Mouse (Mus musculus): ENCODE measurements around the gene Gm17482. TPM values are rescaled to one million over a fixed set of nuclear protein-coding genes. Genes with fewer than 3 reads are reported as not detected.
"Not testable (repeated sequence)": the region's sequence is repeated elsewhere in the genome, so short reads cannot be mapped to it uniquely, and the experiment has no call there.

The Gm17482 gene
- polyA plus RNA-seq, 1 experiment from 2014 or later: not detected

DNA sequence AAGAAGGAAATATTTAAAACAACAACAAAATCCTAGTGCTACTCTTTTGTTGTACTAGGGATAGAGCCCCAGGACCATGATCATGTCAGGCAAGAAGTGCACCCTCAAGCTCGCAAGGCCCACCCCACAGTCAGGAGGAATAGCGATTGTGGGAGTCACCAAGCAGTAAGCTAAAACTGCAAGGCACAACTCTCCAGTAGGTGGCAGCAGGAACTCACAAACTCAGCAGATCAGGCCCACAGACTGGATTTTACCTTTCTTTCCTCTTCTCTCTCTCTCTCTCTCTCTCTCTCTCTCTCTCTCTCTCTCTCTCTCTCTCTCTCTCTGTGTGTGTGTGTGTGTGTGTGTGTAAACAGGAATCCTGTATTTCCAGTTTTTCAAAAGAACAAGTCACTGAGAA lies 386 bp downstream of the Gm17482 start:
- no peak for ATAC-seq (ENCODE audit: insufficient read depth)
- H3K27ac ChIP-seq (replicated peaks): no peak overlapping the region
- H3K4me1 ChIP-seq (replicated peaks): no peaks in the 10 kb centered on the region
- no peak overlapping the region for H3K4me2 ChIP-seq
- H3K9ac ChIP-seq: no peak overlapping the region
- no peaks in the 10 kb centered on the region for H3K9me3 ChIP-seq (replicated peaks)
- no peak overlapping the region for H3K4me3 ChIP-seq (replicated peaks)
- no peaks in the 10 kb centered on the region for H3K36me3 ChIP-seq (replicated peaks)
- 5% methylated on average over 2 of the region's 2 CpGs for WGBS (ENCODE audit: insufficient replicate concordance)
- no peaks in the 10 kb centered on the region for H3K27me3 ChIP-seq

DNA sequence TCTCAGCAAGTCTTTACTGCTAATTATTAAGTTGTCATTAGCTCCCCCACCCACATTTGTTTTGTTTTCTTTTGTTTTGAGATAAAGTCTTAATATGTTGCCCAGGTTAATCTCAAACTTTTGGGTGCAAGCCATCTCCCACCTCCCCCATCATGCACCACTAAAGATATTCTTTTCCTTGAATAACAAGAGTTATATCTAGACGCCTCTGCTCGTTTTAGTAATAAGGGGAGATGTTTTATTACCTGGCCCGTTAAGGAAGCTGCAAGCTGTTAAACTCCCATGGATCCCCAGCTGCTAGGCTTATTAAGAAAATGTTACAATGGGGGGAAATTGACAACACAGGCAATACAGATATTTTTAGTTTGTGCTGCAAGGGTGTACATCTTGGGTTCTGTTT lies 3.4 kb downstream of the Gm17482 start:
- Histone ChIP-seq H3K36me3 (replicated peaks) (no peaks in the 10 kb centered on the region), H3K27ac (replicated peaks) (no peak overlapping the region), H3K4me1 (replicated peaks) (no peaks in the 10 kb centered on the region), H3K27me3 (no peaks in the 10 kb centered on the region), H3K9me3 (replicated peaks) (no peaks in the 10 kb centered on the region), H3K9ac (no peak overlapping the region), H3K4me2 (no peak overlapping the region), H3K4me3 (replicated peaks) (no peak overlapping the region)
- no peak for ATAC-seq (ENCODE audit: insufficient read depth)
- 65% methylated on average over 3 of the region's 3 CpGs for WGBS (ENCODE audit: insufficient replicate concordance)

DNA sequence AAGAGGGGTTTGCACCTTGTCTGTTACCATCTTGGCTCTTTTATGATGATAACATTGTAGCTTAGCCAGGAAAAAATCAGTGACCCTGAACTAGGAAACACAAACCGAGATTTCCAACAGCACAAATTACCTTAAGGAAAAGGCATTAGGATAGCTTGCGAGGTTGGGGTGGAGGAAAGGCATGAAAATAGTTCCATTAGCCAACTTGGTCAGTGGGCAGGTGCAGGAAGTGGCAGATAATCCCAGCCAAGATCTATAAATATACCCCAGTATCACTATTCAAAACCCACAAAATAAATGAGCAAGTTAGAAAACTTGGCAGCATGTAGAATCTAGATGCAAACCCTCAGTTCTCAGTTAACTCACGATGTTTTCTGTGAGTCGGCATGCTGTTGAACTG lies 4.7 kb downstream of the Gm17482 start:
- H3K9me3 ChIP-seq (replicated peaks): no peaks in the 10 kb centered on the region
- no peak for ATAC-seq (ENCODE audit: insufficient read depth)
- WGBS (ENCODE audit: insufficient replicate concordance): 46% methylated on average over 4 of the region's 4 CpGs
- H3K4me3 ChIP-seq (replicated peaks): no peak overlapping the region
- no peak overlapping the region for H3K27ac ChIP-seq (replicated peaks)
- no peaks in the 10 kb centered on the region for H3K36me3 ChIP-seq (replicated peaks)
- H3K9ac ChIP-seq: no peak overlapping the region
- no peaks in the 10 kb centered on the region for H3K4me1 ChIP-seq (replicated peaks)
- H3K27me3 ChIP-seq: no peaks in the 10 kb centered on the region
- no peak overlapping the region for H3K4me2 ChIP-seq

DNA sequence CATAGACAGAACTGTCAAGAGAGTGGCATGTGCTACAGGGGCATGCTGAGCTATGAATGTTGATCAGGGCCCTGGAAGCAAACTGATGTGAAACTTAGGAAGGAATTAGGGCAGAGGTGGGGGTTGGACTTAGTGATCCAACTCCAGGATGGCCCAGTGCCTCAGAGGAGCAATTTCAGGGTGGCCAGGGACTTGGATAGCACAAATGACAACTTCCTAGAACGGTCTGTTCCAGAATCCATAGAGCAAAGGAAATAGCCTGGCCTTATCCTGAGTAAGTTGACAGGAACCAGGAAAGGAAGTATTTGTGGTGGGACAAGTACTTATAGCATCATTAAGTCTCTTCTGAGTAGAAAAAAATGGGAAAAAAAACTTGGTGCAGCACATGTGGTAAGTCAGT lies 5.4 kb downstream of the Gm17482 start:
- Histone ChIP-seq H3K4me3 (replicated peaks) (no peak overlapping the region), H3K27me3 (no peaks in the 10 kb centered on the region), H3K4me2 (no peak overlapping the region), H3K4me1 (replicated peaks) (no peaks in the 10 kb centered on the region), H3K9ac (no peak overlapping the region), H3K27ac (replicated peaks) (no peak overlapping the region), H3K9me3 (replicated peaks) (no peaks in the 10 kb centered on the region), H3K36me3 (replicated peaks) (no peaks in the 10 kb centered on the region)
- no peak for ATAC-seq (ENCODE audit: insufficient read depth)
- 38% methylated on average over 1 of the region's 1 CpGs for WGBS (ENCODE audit: insufficient replicate concordance)

DNA sequence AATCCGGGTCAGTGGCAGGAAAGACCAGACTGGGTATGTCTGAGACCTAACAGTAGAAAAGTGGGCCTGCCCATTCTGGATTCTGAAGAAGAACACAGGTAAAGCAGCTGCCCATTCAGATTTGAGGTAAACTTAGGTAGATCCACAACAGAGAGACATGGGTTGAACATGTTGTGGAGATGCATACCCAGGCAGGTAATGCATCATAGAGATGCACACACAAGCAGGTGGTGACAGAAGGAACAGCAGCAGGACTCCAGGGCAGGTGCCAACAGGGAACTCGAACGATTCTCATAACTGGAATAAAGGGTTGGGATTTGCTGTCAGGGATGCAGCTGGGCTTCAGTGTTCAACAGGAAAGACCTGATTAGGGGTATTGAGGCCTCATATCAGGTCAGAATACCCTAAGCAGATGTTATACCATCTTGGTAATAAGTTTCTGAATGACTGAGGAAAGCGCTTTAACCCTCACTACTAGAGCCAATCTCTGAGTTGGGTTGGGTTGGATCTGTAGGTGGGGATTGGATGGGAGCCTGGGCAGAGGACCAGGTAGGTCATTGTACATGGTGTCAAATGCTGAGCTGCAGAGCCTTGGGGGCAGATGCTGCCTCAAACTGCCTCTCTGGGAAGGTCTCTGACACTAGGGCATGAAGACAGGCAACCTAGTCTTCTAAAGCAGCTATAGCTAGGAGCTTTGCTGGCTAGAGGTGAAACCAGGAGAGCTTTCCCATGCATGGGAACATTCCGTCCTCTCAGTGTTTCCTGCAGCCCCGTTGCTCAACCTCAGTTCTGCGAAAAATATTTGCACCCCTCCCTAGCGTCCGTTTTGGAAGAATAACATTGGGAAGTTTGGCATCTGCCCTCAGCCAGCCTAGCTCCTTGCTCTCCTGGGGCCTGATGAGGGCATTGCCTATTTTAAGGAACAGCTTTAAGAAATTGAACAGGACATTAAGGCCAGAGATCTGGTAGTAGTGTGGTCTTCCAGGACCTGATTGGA lies 11.2 kb downstream of the Gm17482 start:
- no peaks in the 10 kb centered on the region for H3K27me3 ChIP-seq
- H3K9me3 ChIP-seq (replicated peaks): no peaks in the 10 kb centered on the region
- no peaks in the 10 kb centered on the region for H3K4me1 ChIP-seq (replicated peaks)
- no peaks in the 10 kb centered on the region for H3K36me3 ChIP-seq (replicated peaks)
- WGBS (ENCODE audit: insufficient replicate concordance): 70% methylated on average over 9 of the region's 9 CpGs
- ATAC-seq (ENCODE audit: insufficient read depth): no peak
- H3K4me2 ChIP-seq: no peak overlapping the region
- no peak overlapping the region for H3K4me3 ChIP-seq (replicated peaks)
- no peak overlapping the region for H3K27ac ChIP-seq (replicated peaks)
- no peak overlapping the region for H3K9ac ChIP-seq

DNA sequence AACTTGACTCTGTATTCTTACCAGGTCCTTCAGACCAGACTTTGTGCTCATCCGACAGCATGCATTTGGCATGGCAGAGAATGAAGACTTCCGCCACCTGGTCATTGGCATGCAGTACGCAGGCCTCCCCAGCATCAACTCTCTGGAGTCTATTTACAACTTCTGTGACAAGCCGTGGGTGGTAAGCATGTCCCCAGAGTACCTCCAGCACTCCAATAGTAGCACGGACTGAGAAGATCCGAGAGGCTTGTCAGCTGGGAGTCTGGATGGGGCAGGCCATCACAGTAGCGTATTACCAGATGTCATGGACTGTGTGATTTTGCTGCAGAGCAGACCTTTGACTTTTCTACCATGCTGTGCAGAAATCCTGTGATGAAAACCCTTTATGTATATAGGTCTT lies 12.2 kb downstream of the Gm17482 start:
- Histone ChIP-seq H3K9me3 (replicated peaks) (no peaks in the 10 kb centered on the region), H3K36me3 (replicated peaks) (no peaks in the 10 kb centered on the region), H3K27me3 (no peaks in the 10 kb centered on the region), H3K4me3 (replicated peaks) (no peak overlapping the region), H3K9ac (no peak overlapping the region), H3K4me2 (no peak overlapping the region), H3K27ac (replicated peaks) (no peak overlapping the region), H3K4me1 (replicated peaks) (no peaks in the 10 kb centered on the region)
- no peak for ATAC-seq (ENCODE audit: insufficient read depth)
- WGBS (ENCODE audit: insufficient replicate concordance): 70% methylated on average over 7 of the region's 7 CpGs

DNA sequence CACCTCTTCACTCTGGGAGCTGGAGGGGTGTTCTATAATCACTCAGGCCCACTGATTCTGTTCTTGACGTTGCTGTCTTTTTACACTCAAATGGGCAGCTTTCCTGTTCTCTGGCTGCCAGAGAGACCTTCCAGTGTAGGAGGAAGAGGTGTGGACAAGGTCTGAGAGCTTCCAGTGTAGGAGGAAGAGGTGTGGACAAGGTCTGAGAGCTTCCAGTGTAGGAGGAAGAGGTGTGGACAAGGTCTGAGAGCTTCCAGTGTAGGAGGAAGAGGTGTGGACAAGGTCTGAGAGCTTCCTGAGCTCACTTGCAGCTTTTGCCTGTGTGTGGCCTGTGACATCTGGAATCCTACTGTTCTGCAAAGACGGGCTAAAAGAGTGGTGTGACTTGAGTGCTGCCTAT lies 13.3 kb downstream of the Gm17482 start:
- H3K4me3 ChIP-seq (replicated peaks); H3K4me1 ChIP-seq (replicated peaks); H3K4me2 ChIP-seq; ATAC-seq (ENCODE audit: insufficient read depth); H3K9me3 ChIP-seq (replicated peaks); H3K36me3 ChIP-seq (replicated peaks); H3K9ac ChIP-seq; H3K27me3 ChIP-seq; H3K27ac ChIP-seq (replicated peaks): not testable (repeated sequence)
- 23% methylated on average over 2 of the region's 2 CpGs for WGBS (ENCODE audit: insufficient replicate concordance)

DNA sequence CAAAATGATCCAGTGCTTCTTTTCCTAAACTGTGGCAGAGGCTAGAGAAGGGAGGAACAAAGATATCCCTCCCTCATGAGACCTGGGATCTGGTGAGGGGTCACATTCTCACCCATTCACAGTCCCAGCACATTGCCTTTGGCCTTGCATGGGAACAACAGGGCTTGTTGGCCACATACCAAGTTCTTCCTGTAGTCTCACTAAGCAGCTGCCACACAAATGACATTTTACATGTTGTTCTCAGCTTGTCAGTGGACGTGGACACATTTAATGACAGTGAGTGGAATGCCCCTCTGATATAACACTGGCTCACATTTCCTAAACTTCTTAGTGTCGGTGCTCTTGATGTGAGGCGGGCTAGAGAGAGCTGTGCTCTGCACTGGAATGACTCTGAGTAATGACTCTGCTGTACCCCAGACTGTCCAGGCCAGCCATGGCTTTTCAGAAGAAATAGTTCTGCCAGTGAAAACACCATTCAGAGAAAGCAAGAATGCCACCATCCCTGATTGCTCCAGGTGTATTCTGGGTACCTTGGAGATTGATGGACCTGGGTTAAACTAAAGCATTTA lies 14.1 kb downstream of the Gm17482 start:
- no peaks in the 10 kb centered on the region for H3K4me1 ChIP-seq (replicated peaks)
- H3K27ac ChIP-seq (replicated peaks): no peak overlapping the region
- H3K9ac ChIP-seq: no peak overlapping the region
- 66% methylated on average over 3 of the region's 3 CpGs for whole genome bisulfite sequencing (ENCODE audit: insufficient replicate concordance)
- no peak overlapping the region for H3K4me3 ChIP-seq (replicated peaks)
- no peak overlapping the region for H3K4me2 ChIP-seq
- no peaks in the 10 kb centered on the region for H3K27me3 ChIP-seq
- H3K36me3 ChIP-seq (replicated peaks): no peaks in the 10 kb centered on the region
- H3K9me3 ChIP-seq (replicated peaks): no peaks in the 10 kb centered on the region
- ATAC-seq (ENCODE audit: insufficient read depth): no peak

DNA sequence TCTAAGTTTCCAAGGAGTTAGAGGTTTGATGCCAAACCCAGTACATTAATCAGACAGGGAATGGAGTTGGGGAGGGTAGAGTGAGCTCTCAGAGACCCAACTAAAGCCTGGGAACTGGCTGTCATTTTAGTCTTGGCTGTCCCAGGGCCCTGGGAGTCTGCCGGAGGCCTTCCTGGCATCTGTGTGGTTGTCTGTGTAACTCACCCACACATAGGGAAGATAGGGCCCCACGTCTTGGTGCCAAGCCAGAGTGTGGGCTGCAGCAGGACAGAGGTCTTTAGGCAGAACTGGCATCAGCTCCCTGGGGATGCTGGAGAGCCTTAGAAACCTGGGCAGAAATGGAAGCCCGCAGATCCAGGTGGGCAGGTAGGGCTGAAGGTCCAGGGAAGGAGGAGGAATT lies 14.8 kb downstream of the Gm17482 start:
- Histone ChIP-seq H3K4me3 (replicated peaks) (no peak overlapping the region), H3K4me1 (replicated peaks) (no peaks in the 10 kb centered on the region), H3K36me3 (replicated peaks) (no peaks in the 10 kb centered on the region), H3K9me3 (replicated peaks) (no peaks in the 10 kb centered on the region), H3K27ac (replicated peaks) (no peak overlapping the region), H3K4me2 (no peak overlapping the region), H3K27me3 (no peaks in the 10 kb centered on the region), H3K9ac (no peak overlapping the region)
- ATAC-seq (ENCODE audit: insufficient read depth): no peak
- WGBS (ENCODE audit: insufficient replicate concordance): 55% methylated on average over 3 of the region's 3 CpGs

DNA sequence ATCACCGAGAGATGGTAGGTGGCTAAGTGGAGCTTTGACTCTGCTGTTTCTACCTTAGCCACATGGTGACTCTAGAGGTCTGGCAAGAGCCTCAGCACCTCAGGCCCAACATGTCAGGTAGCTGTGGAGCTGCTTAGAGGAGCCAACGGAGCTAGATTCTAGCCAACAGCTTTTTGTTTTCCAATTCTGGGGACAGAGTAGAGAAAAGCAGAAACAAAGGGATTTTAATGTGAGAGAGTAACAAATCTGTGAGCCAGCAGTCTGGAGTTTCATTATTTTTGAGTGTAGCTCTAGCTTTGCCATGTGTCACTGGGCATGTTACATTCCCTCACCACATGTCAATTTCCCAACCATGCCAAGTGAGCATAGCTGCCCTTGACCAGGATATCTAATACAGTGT lies 17.1 kb downstream of the Gm17482 start:
- no peak for ATAC-seq (ENCODE audit: insufficient read depth)
- 44% methylated on average over 2 of the region's 2 CpGs for WGBS (ENCODE audit: insufficient replicate concordance)
- H3K4me3 ChIP-seq (replicated peaks): no peak overlapping the region

DNA sequence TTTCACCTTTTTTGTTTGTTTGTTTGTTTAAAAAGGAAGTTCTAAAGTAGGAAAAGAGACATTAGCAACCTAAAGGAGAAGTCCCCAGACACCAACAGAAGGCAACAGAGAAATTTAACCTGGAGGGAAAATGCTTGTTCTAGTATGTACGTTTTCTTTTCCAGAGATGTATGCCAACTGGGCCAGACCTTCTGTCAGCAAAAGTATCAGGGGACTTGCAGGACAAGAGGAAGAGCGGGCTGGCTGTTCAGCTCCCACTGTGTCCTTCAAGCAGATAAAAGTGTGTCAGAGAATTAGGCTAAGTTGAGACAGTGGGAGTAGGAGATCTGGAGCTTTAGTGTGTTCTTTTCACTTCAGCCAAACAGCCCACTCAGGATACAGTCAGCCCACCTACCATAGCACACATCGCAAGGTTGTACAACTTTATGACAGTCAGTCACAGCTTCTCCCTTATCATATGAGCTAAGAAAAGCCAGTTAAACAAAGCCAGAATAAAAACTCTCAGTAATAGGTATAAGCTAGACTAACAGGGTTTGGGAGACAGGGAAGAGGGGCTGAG lies 18.4 kb downstream of the Gm17482 start:
- 67% methylated on average over 3 of the region's 3 CpGs for WGBS (ENCODE audit: insufficient replicate concordance)
- Histone ChIP-seq H3K9me3 (replicated peaks) (no peaks in the 10 kb centered on the region), H3K27me3 (no peaks in the 10 kb centered on the region), H3K9ac (no peak overlapping the region), H3K27ac (replicated peaks) (no peak overlapping the region), H3K4me2 (no peak overlapping the region), H3K4me3 (replicated peaks) (no peak overlapping the region), H3K4me1 (replicated peaks) (no peaks in the 10 kb centered on the region), H3K36me3 (replicated peaks) (no peaks in the 10 kb centered on the region)
- no peak for ATAC-seq (ENCODE audit: insufficient read depth)

More for the DNA sequence above, 17.1 kb downstream of the Gm17482 start:
- H3K9ac ChIP-seq: no peak overlapping the region
- no peaks in the 10 kb centered on the region for H3K9me3 ChIP-seq (replicated peaks)
- H3K4me2 ChIP-seq: no peak overlapping the region
- no peak overlapping the region for H3K27ac ChIP-seq (replicated peaks)
- no peaks in the 10 kb centered on the region for H3K4me1 ChIP-seq (replicated peaks)
- no peaks in the 10 kb centered on the region for H3K36me3 ChIP-seq (replicated peaks)
- H3K27me3 ChIP-seq: no peaks in the 10 kb centered on the region

Data from liver, embryonic 15.5 days (tissue).